Mouse (Mus musculus) cerebellum, postnatal 25 days (tissue): ENCODE results near the gene Mecom.

Experiments
- DNase-seq, 2 experiments: peaks; one replicate each; pipeline ENCODE4 v3.0.0; 2021; ENCODE audit warnings: mixed read lengths in 2 of 2

Mecom gene

DNA sequence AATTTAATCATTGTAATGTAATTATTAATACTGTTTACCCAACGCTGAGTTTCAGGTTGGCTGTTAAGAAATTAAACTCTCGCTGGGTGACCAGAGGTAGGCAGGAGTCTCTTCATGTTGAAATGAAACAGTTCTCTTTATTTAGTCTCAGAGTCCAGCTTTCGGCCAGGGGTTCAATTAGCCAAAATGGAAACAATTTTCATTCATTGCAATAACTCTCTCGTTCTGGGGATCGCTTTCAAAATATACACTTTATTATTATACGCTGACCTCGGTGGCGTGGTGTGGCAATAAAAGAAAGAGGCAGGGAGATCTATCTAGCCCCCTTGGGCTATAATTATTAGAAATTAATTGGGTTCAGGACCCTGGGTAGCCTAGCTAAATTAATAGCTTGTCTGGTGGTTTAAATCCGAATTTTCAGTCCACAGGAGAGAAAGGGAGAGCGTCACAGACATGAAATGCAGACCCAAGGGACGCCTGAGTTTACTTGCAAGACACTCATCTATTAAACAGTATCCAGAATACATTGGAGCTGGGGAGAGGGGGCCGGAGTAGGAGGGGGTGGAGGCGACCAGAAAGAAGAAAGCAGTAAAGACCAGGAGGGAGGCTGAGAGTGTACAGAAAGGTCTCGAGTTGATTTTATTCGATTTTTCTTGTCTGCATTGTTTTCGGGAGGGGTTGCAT lies 34.4 kb downstream of the Mecom start:
- no peak for DNase-seq

DNA sequence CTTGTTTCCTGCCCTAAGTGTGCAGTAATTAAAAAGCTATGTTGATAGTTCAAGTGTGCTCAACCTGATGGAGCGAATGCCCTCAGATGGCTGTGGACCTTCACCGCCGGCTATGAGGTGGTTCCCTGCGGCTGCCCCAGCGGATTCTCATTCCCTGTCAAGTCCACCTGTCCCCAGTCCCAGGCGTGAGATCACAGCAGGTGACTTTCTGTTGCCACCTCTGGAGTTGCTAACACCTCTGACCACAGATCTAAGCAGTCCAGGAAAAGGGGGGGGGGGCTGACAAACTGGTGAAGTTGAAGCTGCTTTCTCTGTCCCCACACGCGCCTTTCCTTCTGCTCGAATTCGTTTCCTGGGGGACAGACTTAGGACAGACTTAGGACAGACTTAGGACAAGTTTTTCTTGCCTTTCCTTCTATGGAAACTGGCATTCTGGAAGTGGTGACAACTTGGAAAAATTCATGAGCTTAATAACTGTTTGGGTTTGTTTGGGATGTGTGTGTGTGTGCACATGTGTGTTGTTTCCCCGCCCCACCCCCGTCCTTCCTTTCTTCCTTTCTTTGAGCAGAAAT lies 35.3 kb downstream of the Mecom start:
- no peak for DNase-seq

GRCm38 (mm10) chr3:30511796-30512195 lies 36.0 kb downstream of the Mecom start:
- no peak for DNase-seq

DNA sequence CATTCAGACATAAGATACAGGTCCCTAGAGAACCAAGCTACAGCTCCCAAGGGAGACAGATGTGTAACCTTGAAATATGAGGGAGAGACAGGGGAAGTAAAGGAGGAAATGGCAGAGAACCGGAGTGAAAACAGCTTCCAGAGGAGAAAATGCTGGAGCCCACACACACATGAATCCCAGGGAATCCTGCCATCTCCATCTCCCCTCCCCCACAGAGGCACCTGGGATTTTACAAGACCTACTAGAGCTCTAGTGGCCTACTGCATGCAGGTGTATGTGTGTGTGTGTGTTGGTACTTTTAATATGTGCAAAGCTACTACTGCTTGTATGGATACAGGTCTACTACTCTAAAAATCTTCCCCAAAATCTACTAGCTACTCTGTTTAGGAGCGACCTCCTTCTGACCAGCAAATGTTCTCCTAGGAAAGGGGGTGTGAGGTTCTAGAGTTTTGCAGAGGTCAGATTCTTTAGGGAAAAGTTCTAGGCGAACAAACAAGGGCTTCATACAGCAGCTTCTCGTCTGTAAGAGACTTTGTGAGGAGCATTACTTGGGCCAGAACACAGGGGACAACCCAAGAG lies 36.7 kb downstream of the Mecom start:
- DNase-seq, result no peak

DNA sequence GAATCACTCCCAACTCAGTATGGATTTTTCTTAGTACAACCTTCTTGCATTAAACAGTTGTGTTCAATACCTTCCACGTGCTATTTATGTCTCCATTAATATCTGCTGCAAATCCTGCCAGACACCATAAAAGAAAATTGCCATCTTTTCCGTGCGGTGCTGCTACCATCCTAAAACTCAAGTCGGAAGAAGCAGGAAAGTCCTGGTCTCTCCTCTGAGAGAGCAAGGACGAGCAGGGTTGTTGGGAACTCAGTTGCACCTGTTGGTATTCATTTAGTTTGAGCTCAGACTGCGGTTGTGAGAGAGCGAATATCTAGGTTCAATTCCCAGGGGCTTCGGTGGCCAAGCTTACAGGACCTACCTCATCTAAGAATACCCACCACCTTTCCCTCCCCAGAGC lies 37.2 kb downstream of the Mecom start:
- no peak for DNase-seq

- peak in 1 of 2 experiments; percentile 22 for DNase-seq
These were observed 37.7 kb downstream of the Mecom start for GRCm38 (mm10) chr3:30510105-30510504.

GRCm38 (mm10) chr3:30508930-30509910 lies 38.6 kb downstream of the Mecom start:
- DNase-seq, result peak in 1 of 2 experiments; percentile 7

GRCm38 (mm10) chr3:30508296-30508929 lies 39.4 kb downstream of the Mecom start:
- DNase-seq, result peak; percentile 38 to 57

DNA sequence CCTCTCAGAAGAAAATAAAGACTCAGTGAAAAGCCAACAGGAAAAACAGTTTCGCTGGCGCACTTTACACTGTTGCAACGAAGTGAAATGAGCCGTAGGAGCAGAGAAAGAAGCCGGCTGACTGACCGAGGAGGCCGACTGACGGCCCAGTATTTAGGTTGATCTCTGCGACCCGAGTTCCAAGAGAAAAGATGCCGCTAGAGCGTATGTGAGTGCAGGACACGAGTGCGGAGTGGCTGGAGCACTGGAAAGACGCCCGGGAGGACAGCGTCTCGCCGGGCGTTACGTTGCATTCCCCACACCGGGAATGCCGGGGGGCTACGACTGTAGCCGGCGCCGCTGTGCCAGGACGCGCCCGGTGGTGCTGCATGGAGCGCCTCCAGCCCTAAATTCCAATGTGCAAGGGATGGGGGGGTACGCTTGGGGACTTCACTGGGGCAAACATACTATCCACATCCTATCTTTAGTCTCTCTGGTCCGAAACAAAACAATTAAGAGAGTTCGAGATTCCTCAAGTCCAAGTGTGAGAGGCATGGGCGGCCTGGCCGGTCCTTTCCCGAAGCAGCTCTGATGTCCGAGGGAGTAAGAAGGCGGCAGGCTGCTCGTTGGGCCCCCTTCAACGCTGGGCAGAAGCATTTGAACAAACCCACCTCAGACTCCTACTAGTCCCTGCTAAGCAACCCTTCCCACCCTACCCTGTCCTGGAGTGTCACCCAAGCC lies 40.1 kb downstream of the Mecom start:
- DNase-seq, result peak; percentile 29 to 33

DNA sequence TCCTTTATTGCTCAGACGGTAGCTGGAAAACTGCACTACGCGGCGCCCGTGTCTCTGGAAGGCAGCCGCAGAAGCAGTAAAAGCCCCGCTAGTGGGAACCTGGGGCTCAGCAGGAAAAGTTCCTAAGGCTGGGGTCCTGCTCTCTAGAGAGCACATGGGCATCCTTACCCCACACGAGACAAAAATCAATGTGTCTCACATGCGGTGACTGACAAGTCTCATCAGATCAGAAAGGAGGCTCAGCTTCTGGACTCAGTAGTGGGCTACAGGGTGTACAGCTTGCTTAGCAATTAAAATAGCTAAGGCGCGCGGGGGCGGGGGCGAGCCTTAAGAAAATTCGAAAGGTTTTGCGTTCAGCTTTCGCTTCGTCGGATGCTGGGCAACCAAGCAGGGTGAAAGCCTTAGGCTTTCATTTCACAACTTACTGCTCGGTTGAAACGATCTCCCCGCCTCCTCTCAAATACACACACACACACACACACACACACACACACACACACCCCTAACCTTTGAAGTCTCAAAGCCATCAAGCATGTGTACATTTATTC lies 40.7 kb downstream of the Mecom start:
- peak; percentile 36 to 64 for DNase-seq

DNA sequence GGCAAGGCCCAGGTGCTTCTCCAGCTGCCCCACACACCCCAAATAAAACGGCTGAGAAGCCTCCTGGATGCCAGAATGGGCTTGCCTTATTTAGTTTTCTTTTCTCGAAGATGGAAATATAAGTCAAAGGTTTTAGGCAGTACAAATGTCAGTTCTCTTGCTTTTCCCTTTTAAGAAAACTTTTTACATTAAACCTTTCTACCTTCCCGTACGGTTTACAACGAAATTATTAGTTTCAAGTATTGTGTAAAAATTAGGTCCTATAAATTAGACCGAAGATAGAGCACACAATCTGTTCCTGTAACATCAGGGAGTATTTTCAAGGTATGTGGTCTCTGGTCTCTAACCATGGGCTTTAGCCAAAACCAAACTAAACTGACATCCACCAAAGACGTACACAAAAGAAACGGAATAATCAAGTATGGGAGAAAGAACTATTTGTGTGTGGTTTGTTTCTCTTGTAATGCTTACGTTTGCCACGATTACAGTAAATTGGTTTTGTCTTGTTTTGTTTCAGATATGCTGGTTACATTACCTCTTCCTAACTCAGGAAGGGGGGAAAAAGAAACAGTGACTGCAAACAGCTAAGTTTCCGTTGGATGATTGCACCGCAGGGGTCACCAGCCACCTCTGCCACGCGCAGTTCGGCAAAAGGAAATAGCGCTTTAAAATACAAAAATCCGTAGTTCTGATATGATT lies 41.3 kb downstream of the Mecom start:
- DNase-seq, result no peak

- DNase-seq, result no peak
These were observed 42.0 kb downstream of the Mecom start for GRCm38 (mm10) chr3:30505741-30506251.

- no peak for DNase-seq
These were observed 43.2 kb downstream of the Mecom start for GRCm38 (mm10) chr3:30504561-30504960.

- no peak for DNase-seq
These were observed 44.0 kb downstream of the Mecom start for GRCm38 (mm10) chr3:30503821-30504220.

- DNase-seq, result no peak
These were observed 49.5 kb downstream of the Mecom start for GRCm38 (mm10) chr3:30498202-30498828.

DNA sequence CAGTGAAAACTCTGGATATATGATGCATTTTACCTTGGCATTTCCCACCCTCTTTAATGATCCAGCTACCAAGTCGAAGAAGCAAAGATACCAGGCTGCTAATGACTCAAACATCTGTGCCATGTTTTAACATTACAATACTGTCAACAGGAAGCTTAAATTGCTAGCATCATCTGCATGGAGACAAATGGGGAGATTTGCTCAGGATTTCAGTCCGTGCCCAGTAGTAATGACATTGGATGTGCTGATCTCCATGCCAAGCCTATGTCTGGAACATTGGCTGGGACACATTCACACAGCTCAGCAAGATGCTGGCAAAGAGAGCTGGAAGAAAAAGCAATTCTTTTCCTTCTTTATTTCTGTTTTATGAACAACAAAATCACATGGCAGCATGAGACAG lies 53.4 kb downstream of the Mecom start:
- no peak for DNase-seq

DNA sequence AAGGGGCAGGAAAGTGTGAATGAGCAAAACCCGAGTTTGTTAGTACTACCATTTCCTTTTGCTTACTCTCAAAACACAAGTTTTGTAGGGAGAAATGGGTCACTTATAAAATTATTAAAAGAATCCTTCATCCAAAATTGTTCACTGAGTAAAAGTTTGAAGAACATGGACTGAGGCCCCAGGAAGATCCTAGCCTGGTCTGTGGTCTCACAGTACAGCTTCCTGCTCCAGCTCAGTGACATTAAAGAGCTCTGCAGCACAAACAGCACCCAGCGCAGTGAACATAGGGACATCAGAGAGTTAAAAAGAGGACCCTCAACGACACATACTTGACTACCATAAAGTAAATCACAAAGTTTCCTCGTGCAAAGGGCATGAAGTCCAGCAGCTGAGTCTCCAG lies 59.0 kb downstream of the Mecom start:
- no peak for DNase-seq

GRCm38 (mm10) chr3:30486422-30486821 lies 61.4 kb downstream of the Mecom start:
- no peak for DNase-seq

- DNase-seq, result no peak
These were observed 64.7 kb downstream of the Mecom start for GRCm38 (mm10) chr3:30483006-30483684.

- DNase-seq, result no peak
These were observed 66.1 kb downstream of the Mecom start for GRCm38 (mm10) chr3:30481682-30482081.
